Mouse (Mus musculus): Measurements from ENCODE around the gene Daxx.

DNA sequence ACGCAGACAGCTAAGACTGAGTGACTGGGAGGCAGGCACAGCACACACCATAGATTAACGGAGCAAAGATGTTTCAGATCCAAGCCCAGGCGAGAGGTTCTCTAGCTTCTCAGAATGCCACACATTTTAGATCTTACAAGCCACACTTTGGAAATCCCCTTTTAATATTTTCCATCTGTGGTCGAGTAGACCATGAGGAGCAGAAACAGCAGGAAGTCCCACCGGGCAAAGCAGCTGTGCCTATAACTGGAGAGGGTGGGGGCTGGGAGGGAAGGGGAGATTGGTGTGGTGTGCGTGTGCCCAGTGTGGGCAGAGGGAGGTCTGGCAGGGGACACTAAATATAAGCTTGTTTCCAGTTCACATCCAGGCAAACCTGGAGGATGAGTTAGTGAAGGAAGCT lies 48.3 kb downstream of the Daxx start:
- TF ChIP-seq CTCF (IDR thresholded peaks at IDR 0.05; ENCODE audit: low read depth) (no peak), EP300 (IDR thresholded peaks at IDR 0.05; ENCODE audit: low read depth) (no peak)
